Comparison of ENCODE assay signal across 12 mouse cellular contexts in the genomic region with DNA sequence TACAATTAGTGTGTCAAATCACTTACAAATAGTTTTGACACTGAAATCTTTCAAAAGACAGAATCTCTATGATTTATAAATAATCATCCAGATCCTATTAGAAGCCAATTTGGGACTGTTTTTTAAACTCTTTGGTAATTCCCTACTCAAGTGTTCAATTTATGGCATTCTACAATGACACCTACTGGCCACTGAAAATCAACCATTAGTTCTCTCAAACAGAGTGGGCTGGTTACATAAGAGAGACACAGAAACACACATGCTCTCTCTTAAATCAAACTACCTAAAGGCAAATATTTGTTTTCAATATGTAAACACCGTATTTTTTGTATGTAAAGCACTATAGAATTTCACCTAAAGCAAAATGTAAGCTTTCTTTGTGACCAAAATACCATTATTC. TPM values are rescaled to one million over a fixed set of nuclear protein-coding genes. Genes with fewer than 3 reads are reported as not detected.
DNase-seq lines count a peak whose midpoint lies in the region; ATAC-seq and TF ChIP-seq lines count a peak whose summit lies in the region.
"Had no signal": no experiment of that assay in that cellular context is flagged by ENCODE, and none has a peak within 500 bp of the region (broad histone marks: within the 10 kb centered on the region; RNA-seq: fewer than 3 reads in every experiment).

No protein-coding gene starts in this region.

- TF ChIP-seq CTCF in layer of hippocampus, adult 2 months (conservative IDR thresholded peaks at IDR 0.05) = peak; percentile 75

- no peaks in the 10 kb centered on the region for H3K27me3 ChIP-seq in forebrain, embryonic 14.5 days (replicated peaks; ENCODE audit: control insufficient read depth, insufficient read depth, low read length)
- H3K27me3 ChIP-seq in forebrain, embryonic 13.5 days = no peaks in the 10 kb centered on the region

- no peaks in the 10 kb centered on the region for H3K9me3 ChIP-seq in forebrain, embryonic 14.5 days (replicated peaks; ENCODE audit: control insufficient read depth, low read length)
- no peaks in the 10 kb centered on the region for H3K9me3 ChIP-seq in forebrain, embryonic 13.5 days (replicated peaks)

- H3K9ac ChIP-seq in forebrain, embryonic 14.5 days (ENCODE audit: low read length) = no peak overlapping the region
- H3K9ac ChIP-seq in forebrain, embryonic 13.5 days = no peak overlapping the region

- H3K4me3 ChIP-seq in forebrain, embryonic 14.5 days (ENCODE audit: low read depth, low read length) = no peak overlapping the region
- no peak overlapping the region for H3K4me3 ChIP-seq in forebrain, embryonic 13.5 days
- peak overlapping the region; percentile 100 for H3K4me3 ChIP-seq in layer of hippocampus, adult 2 months

- H3K36me3 ChIP-seq in forebrain, embryonic 14.5 days (ENCODE audit: control insufficient read depth, insufficient read depth, low read length) = no peaks in the 10 kb centered on the region
- no peaks in the 10 kb centered on the region for H3K36me3 ChIP-seq in forebrain, embryonic 13.5 days (ENCODE audit: poor library complexity, severe bottlenecking)

- no peak overlapping the region for H3K4me2 ChIP-seq in forebrain, embryonic 14.5 days (ENCODE audit: low read length)
- no peak overlapping the region for H3K4me2 ChIP-seq in forebrain, embryonic 13.5 days

- peaks cover 10% of the 10 kb centered on the region for H3K4me1 ChIP-seq in forebrain, embryonic 14.5 days (ENCODE audit: control insufficient read depth, insufficient read depth, low read length)
- H3K4me1 ChIP-seq in forebrain, embryonic 13.5 days = peaks cover 14% of the 10 kb centered on the region

- WGBS in forebrain, embryonic 14.5 days = 81% methylated on average over 1 of the region's 1 CpGs
- 91% methylated on average over 1 of the region's 1 CpGs for WGBS in forebrain, embryonic 13.5 days

- no peak overlapping the region for H3K27ac ChIP-seq in forebrain, embryonic 14.5 days (ENCODE audit: low read depth, low read length)
- no peak overlapping the region for H3K27ac ChIP-seq in forebrain, embryonic 13.5 days
- peak overlapping the region; percentile 99 for H3K27ac ChIP-seq in layer of hippocampus, adult 2 months
- H3K27ac ChIP-seq: macrophage had no signal

- peak; percentile 29 for DNase-seq in forebrain, embryonic 14.5 days (ENCODE audit: low spot score)
- DNase-seq in layer of hippocampus, adult 2 months (ENCODE audit: low spot score in 2 of 2) = peak in 1 of 2 experiments; percentile 34
- no peak for DNase-seq in layer of hippocampus, adult 9-11 months
- DNase-seq in 416B (ENCODE audit: low read depth) (peak; percentile 70), adipocyte (ENCODE audit: low spot score) (peak; percentile 63)
- DNase-seq in frontal cortex, postnatal 25 days (ENCODE audit: low spot score in 2 of 2) = no peak
- no peak for DNase-seq in left cerebral cortex, adult 11 months (ENCODE audit: low spot score)
- DNase-seq: kidney, postnatal 4 days; thymus, postnatal 14 days had no signal

- ATAC-seq in forebrain, embryonic 14.5 days = no peak
- ATAC-seq in forebrain, embryonic 13.5 days = no peak
- ATAC-seq: activated CD4-positive, CD25-positive, alpha-beta regulatory T cell, adult 4 months had no signal

RNA-seq across cellular contexts. Expression of gene Fam126b, which starts 1.9 kb away (rescaled TPM):
- 10.5 and 14.4 TPM in 2 replicates for polyA plus RNA-seq in forebrain, embryonic 14.5 days (2014; fragmentation: Nextera tagmentation; extraction: Ambion mirVana)
- 10.8 TPM in 2 replicates for polyA plus RNA-seq in forebrain, embryonic 13.5 days (2015; fragmentation: Nextera tagmentation; extraction: Ambion mirVana)
- total RNA-seq in layer of hippocampus, adult 2 months (2021) = 100 to 1,000 TPM; 120 to 124 TPM

RNA-seq across cellular contexts. Expression of gene Ndufb3, which starts 1.9 kb away (rescaled TPM):
- 175 and 197 TPM in 2 replicates for polyA plus RNA-seq in forebrain, embryonic 14.5 days (2014; fragmentation: Nextera tagmentation; extraction: Ambion mirVana)
- polyA plus RNA-seq in forebrain, embryonic 13.5 days (2015; fragmentation: Nextera tagmentation; extraction: Ambion mirVana) = 187 and 206 TPM in 2 replicates
- total RNA-seq in layer of hippocampus, adult 2 months (2021) = 100 to 1,000 TPM; 109 to 111 TPM

Comparison
In these comparisons a context has a peak if more than half of its experiments do, and no peak if none do; other contexts are left out.
1. DNase-seq: peak in forebrain, embryonic 14.5 days (single experiment), 416B (single experiment) and adipocyte (single experiment); none in layer of hippocampus, adult 9-11 months (single experiment), frontal cortex, postnatal 25 days (0 of 2) and left cerebral cortex, adult 11 months (single experiment).